Mouse (Mus musculus) E14TG2a.4 (cell line): ENCODE data around the gene Cpeb2.

Experiments
- CTCF ChIP-seq: conservative IDR thresholded peaks from 2 replicates; pipeline ENCODE4 v1.5.1; 2014; ENCODE audit warnings: low read length
- NANOG ChIP-seq: IDR thresholded peaks from 2 replicates; pipeline ENCODE4 v1.6.1; 2014; ENCODE audit warnings: borderline replicate concordance, low read length, mixed read lengths
- POU5F1 ChIP-seq: IDR thresholded peaks from 2 replicates; pipeline ENCODE4 v1.6.1; 2014; ENCODE audit warnings: low read length, borderline replicate concordance

DNA sequence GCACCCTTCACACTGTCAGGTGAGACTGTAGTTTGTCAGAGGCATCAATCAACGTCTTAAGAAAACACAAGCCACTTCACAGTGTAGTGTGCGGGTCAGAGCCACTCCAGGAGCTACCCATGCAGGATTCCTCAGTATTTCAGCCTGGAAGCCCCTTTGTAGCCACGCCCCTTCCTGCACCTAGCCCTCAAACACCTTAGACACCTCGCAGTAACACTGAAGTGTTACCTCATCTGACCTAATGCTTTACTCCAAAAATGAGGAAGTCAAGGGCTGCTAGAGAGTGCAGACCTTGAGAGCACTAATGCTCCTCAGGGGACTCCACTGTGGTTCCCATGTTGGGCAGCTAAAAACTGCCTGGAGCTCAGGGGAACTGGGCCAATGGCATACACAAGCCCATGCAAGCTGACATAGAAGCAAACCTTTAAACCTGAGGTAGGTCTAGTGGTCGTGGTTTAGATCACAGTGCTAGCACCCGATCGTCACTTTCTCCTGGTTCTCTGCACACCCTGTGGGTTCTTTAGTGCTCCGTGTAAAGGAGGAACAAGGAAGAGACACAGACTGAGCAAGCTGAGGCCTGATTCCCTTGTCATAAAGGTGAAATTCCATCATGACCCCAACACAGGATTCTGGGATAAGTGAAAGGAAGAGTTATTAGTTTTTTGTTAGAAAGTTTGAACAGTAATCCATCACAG is 56.9 kb downstream of the Cpeb2 start:
- no peak for TF ChIP-seq CTCF
- no peak for TF ChIP-seq POU5F1
- no peak for TF ChIP-seq NANOG
